Mouse (Mus musculus) limb, embryonic 14.5 days (tissue): ENCODE measurements at regions not wholly inside any gene's neighbourhood (a gene's known extent, or its start where the extent isn't known, plus 50 kb on each side); places are given as distances from the start of the nearest gene placed in this dataset.

Experiments
- ATAC-seq: fragments of 200-750 bp; cut with Nextera tagmentation; 2 replicates; pipeline ENCODE4 v1.8.0; 2017; ENCODE audit warnings: low read depth, moderate number of reproducible peaks, moderate TSS enrichment; ENCODE audit not compliant: low FRiP score
- DNase-seq: peaks from one replicate; pipeline ENCODE4 v3.0.0-alpha.2; 2015; ENCODE audit warnings: low spot score
- H3K27ac ChIP-seq: fragments of 300-500 bp; sonication (generic); replicated peaks from 2 replicates; pipeline ENCODE4 v1.5.1; 2014; ENCODE audit warnings: low read depth, mild to moderate bottlenecking, low read length, moderate library complexity, mixed read lengths
- H3K27me3 ChIP-seq: fragments of 300-500 bp; sonication (generic); 2 replicates; pipeline ENCODE4 v1.6.1; 2014; ENCODE audit warnings: low read length, mixed read lengths; ENCODE audit not compliant: control insufficient read depth, insufficient read depth
- H3K36me3 ChIP-seq: fragments of 300-500 bp; sonication (generic); 2 replicates; pipeline ENCODE4 v1.6.1; 2014; ENCODE audit warnings: mild to moderate bottlenecking, low read length, moderate library complexity, mixed read lengths; ENCODE audit not compliant: control insufficient read depth, insufficient read depth
- H3K4me1 ChIP-seq: fragments of 300-500 bp; sonication (generic); 2 replicates; pipeline ENCODE4 v1.6.1; 2014; ENCODE audit warnings: antibody characterized with exemption, low read length, mixed read lengths; ENCODE audit not compliant: control insufficient read depth, insufficient read depth
- H3K4me2 ChIP-seq: fragments of 300-500 bp; sonication (generic); replicated peaks from 2 replicates; pipeline ENCODE4 v1.6.1; 2014; ENCODE audit warnings: low read depth, mild to moderate bottlenecking, low read length, moderate library complexity; ENCODE audit not compliant: severe bottlenecking
- H3K4me3 ChIP-seq: fragments of 300-500 bp; sonication (generic); replicated peaks from 2 replicates; pipeline ENCODE4 v1.5.1; 2014; ENCODE audit warnings: low read length
- H3K9ac ChIP-seq: fragments of 300-500 bp; sonication (generic); 2 replicates; pipeline ENCODE4 v1.6.1; 2014; ENCODE audit warnings: mild to moderate bottlenecking, low read depth, low read length, moderate library complexity; ENCODE audit not compliant: severe bottlenecking
- H3K9me3 ChIP-seq: fragments of 300-500 bp; sonication (generic); 2 replicates; pipeline ENCODE4 v1.6.1; 2016; ENCODE audit warnings: low read length; ENCODE audit not compliant: control insufficient read depth
- POLR2A ChIP-seq: fragments of 200-500 bp; IDR thresholded peaks from 2 replicates; pipeline ENCODE4 v1.8.0; 2012; ENCODE audit warnings: inconsistent platforms, mild to moderate bottlenecking, moderate library complexity, borderline replicate concordance; ENCODE audit not compliant: insufficient read depth, insufficient read length; ENCODE audit errors: extremely low read depth
- WGBS: fragments of 180-500 bp; shearing (Covaris S2); extraction: QIAGEN DNeasy Blood & Tissue Kit; methylation state at CpG from one replicate; pipeline ENCODE4 v1.1.7; 2014; 5-methylcytosine and 5-hydroxymethylcytosine counted together

- no peaks in the 10 kb centered on the region for H3K9me3 ChIP-seq
- no peaks in the 10 kb centered on the region for H3K27me3 ChIP-seq
- H3K4me1 ChIP-seq: no peaks in the 10 kb centered on the region
- no peaks in the 10 kb centered on the region for H3K36me3 ChIP-seq
- H3K9ac ChIP-seq: no peak overlapping the region
- DNase-seq (no peak), ATAC-seq (no peak)
- H3K4me2 ChIP-seq: no peak overlapping the region
- H3K27ac ChIP-seq: no peak overlapping the region
- no peak for TF ChIP-seq POLR2A
- no peak overlapping the region for H3K4me3 ChIP-seq
Measured at GRCm38 (mm10) chr11:40407571-40407970, 287.4 kb downstream of the Mat2b start.

- H3K9ac ChIP-seq: no peak overlapping the region
- ATAC-seq: peak; percentile 55
- TF ChIP-seq POLR2A: no peak
- peak; percentile 29 for DNase-seq
- H3K4me2 ChIP-seq: no peak overlapping the region
- H3K27ac ChIP-seq: no peak overlapping the region
- H3K36me3 ChIP-seq: no peaks in the 10 kb centered on the region
- no peak overlapping the region for H3K4me3 ChIP-seq
- no peaks in the 10 kb centered on the region for H3K27me3 ChIP-seq
- WGBS: 57% methylated on average over 1 of the region's 1 CpGs
- H3K4me1 ChIP-seq: peaks cover 2% of the 10 kb centered on the region; the same call in 1 of the 2 replicates
- no peaks in the 10 kb centered on the region for H3K9me3 ChIP-seq
Measured at GRCm38 (mm10) chr11:40402249-40402648, 292.8 kb downstream of the Mat2b start.

- Histone ChIP-seq H3K4me3 (no peak overlapping the region), H3K9ac (no peak overlapping the region), H3K27me3 (no peaks in the 10 kb centered on the region), H3K4me1 (peaks cover 15% of the 10 kb centered on the region), H3K27ac (no peak overlapping the region), H3K9me3 (no peaks in the 10 kb centered on the region), H3K4me2 (no peak overlapping the region), H3K36me3 (no peaks in the 10 kb centered on the region)
- no peak for TF ChIP-seq POLR2A
- no peak for ATAC-seq
- 82% methylated on average over 9 of the region's 9 CpGs for WGBS
- no peak for DNase-seq
Measured at GRCm38 (mm10) chr11:40397453-40398104, 297.4 kb downstream of the Mat2b start.

GRCm38 (mm10) chr11:40395331-40395730 is 299.7 kb downstream of the Mat2b start:
- Histone ChIP-seq H3K4me1 (peaks cover 13% of the 10 kb centered on the region), H3K4me2 (peak overlapping the region; percentile 30), H3K27ac (peak overlapping the region; percentile 66), H3K9me3 (no peaks in the 10 kb centered on the region), H3K27me3 (no peaks in the 10 kb centered on the region), H3K9ac (no peak overlapping the region), H3K36me3 (no peaks in the 10 kb centered on the region), H3K4me3 (peak overlapping the region; percentile 12)
- WGBS: 12% methylated on average over 11 of the region's 11 CpGs
- DNase-seq (peak; percentile 85), ATAC-seq (peak; percentile 66)
- TF ChIP-seq POLR2A: no peak

GRCm38 (mm10) chr11:40394864-40395266 is 300.1 kb downstream of the Mat2b start:
- DNase-seq (peak; percentile 20), ATAC-seq (peak; percentile 62)
- peak overlapping the region; percentile 12; the same call in 1 of the 2 replicates for H3K4me3 ChIP-seq
- peak overlapping the region; percentile 66 for H3K27ac ChIP-seq
- no peaks in the 10 kb centered on the region for H3K9me3 ChIP-seq
- peaks cover 13% of the 10 kb centered on the region for H3K4me1 ChIP-seq
- peak overlapping the region; percentile 30 for H3K4me2 ChIP-seq
- no peak for TF ChIP-seq POLR2A
- no peak overlapping the region for H3K9ac ChIP-seq
- no peaks in the 10 kb centered on the region for H3K36me3 ChIP-seq
- H3K27me3 ChIP-seq: no peaks in the 10 kb centered on the region
- 17% methylated on average over 7 of the region's 7 CpGs for WGBS

GRCm38 (mm10) chr11:40394283-40394758 is 300.7 kb downstream of the Mat2b start:
- Histone ChIP-seq H3K4me1 (peaks cover 13% of the 10 kb centered on the region), H3K4me3 (no peak overlapping the region), H3K27ac (peak overlapping the region; percentile 66; the same call in 1 of the 2 replicates), H3K9me3 (no peaks in the 10 kb centered on the region), H3K27me3 (no peaks in the 10 kb centered on the region), H3K4me2 (peak overlapping the region; percentile 30; the same call in 1 of the 2 replicates), H3K9ac (no peak overlapping the region), H3K36me3 (no peaks in the 10 kb centered on the region)
- 9% methylated on average over 4 of the region's 4 CpGs for WGBS
- peak; percentile 56 for ATAC-seq
- TF ChIP-seq POLR2A: no peak
- DNase-seq: peak; percentile 45
